Mouse (Mus musculus) ES-Bruce4 (cell line): ENCODE data around the gene Psmd7.

Source experiments
- CTCF ChIP-seq: IDR thresholded peaks from one replicate; pipeline ENCODE4 v1.8.1; 2011; ENCODE audit warnings: low read depth, low read length
- POLR2A ChIP-seq: IDR thresholded peaks from one replicate; pipeline ENCODE4 v1.8.1; 2011; ENCODE audit warnings: low read length; ENCODE audit not compliant: insufficient read depth

- TF ChIP-seq POLR2A, result no peak
- TF ChIP-seq CTCF, result no peak
These were observed 30.2 kb upstream of the Psmd7 start for GRCm38 (mm10) chr8:107618499-107618898.
